Mouse (Mus musculus) CD4-positive helper T cell, adult 2 months (primary cell): ENCODE measurements around the gene Sec23b.

Experiments used
- DNase-seq: peaks from one replicate; pipeline ENCODE4 v3.0.0-alpha.2; 2012; ENCODE audit warnings: low read depth, missing footprints, low spot score

Sec23b gene

DNA sequence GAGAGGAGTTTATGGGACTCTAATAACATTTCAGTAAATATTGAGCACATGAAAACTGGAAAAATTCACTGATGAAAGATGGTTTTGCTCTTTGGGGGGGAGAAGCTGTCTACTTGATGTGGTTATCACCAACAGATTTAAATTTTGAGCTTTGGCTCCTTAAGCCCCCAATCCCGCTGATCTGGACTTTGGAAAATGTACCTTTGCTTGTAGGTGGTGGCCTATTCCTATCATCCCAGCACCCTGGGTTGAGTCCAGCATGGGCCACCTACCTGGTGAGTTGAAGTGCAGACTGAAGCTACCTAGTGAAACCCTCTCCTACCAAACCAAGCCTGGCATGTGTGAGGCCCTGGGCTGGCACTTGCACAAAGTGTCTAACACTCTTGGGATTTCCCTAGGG lies 45.5 kb downstream of the Sec23b start:
- no peak for DNase-seq

DNA sequence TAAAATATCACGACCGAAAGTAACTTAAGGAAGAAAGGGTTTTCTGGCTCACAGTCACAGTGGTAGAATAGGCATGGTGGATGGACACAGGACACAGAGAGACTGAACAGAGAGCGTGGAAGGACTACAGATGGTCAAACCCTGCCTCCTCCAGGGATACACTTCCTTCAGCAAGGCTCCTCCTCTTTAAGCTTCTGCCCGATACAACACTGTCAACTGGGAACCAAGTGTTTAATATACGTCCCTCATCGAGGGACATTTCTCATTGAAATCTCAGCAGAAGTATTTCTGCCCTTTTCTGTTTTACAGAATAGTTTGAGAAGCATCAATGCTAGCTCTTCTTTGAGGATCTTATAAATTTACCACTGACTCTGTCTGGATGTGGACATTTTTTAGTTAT lies 57.9 kb downstream of the Sec23b start:
- DNase-seq = no peak

DNA sequence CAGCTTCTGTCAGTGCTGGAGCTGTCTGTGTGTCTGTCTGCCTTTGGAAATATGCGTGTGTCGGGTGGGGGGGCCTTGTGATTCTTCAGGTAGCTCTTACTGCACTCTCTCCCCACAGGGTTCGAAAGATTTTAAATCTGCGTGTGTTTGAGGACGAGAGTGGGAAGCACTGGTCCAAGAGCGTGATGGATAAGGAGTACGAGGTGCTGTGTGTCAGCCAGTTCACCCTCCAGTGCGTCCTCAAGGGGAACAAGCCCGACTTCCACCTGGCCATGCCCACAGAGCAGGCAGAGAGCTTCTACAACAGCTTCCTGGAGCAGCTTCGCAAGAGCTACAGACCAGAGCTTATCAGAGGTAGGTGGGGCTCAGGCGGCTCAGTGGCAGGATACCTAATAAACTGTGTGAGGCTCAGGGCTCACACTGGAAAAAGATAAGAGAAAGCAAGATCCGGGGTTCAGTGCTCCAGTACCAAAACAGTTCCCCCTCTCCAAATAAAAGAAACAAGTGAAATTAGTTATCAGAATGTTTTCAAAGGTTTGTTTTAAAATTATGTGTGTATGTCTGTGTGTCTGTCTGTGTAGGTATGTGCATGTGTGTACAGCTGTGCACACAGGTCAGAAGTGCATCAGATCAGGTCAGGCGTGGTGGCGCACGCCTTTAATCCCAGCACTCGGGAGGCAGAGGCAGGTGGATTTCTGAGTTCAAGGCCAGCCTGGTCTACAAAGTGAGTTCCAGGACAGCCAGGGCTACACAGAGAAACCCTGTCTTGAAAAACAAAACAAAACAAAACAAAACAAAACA lies 61.2 kb downstream of the Sec23b start:
- no peak for DNase-seq

DNA sequence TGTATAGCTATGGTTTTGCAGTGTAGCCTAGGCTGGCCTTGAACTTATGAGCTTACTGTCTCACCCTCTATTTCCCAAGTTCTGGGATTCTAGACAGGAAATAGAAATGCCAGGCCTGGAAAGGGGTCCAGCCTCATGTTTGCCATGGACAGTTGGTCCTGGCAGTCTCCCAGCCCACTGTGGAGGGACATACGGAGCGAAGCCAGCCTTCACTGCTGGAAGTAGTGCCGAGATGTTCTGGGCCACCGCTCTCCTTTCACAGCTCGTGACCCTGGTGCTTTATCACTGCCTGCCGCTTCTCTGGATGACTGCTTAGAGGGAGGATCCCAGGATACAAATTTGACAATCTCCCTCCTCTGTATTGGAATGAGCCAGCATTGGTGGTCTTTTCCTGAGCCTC lies 65.5 kb downstream of the Sec23b start:
- DNase-seq = no peak

DNA sequence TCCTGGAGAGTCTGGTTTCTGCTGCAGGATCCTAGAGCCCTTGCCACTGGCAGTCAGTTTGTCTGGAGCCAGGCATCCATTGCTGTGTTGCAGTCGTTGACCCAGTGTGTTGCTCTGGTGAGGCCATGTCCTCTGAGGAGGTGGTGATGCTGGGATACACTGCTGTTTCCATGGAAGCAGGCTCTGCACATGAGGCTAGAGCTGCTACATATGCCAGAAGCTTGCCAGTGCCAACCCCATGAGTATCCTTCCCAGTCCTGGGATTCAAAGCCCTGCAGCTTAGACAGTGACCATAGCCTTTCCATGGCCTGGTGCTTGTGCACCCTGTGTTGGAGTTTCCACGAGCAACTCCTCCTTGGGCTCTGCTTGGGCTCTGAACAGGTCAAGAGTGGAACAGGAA lies 77.5 kb downstream of the Sec23b start:
- DNase-seq = no peak

DNA sequence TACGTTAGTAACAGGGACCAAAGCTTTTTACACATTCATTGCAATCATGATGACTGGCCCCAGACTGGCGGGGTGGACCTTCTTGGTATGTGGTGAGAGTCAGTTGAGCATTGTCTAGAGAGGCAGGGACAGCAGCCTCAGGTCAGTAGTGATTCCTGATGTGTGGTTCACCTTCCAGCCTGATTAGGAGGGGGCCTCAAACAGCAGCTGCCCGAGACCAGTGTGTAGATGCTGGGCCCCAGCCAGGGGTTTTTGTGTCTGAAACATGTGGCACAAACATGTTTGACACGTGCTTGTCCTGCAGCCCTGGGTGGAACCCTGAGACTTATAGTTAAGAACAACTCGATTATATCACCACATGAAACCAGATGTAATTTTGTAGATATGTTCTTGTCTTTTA lies 78.2 kb downstream of the Sec23b start:
- no peak for DNase-seq

DNA sequence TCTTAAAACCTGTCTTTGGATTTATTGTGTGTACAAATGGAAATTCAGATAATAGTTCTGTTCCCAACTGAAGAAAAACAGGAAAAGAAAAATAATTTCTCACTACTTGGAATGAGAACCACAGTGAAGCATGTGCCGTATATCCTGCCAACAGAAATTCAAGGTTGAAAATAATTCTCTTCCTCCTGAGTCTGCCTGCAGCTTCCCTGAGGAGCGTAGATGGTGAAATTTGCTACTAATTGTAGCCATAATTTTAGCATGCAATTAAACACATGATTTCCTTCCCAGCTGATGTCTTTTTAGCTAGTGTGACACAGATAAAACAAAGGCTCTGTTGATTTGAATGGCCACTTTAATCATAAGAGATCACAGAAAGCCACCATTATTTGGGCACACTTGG lies 78.7 kb downstream of the Sec23b start:
- no peak for DNase-seq

DNA sequence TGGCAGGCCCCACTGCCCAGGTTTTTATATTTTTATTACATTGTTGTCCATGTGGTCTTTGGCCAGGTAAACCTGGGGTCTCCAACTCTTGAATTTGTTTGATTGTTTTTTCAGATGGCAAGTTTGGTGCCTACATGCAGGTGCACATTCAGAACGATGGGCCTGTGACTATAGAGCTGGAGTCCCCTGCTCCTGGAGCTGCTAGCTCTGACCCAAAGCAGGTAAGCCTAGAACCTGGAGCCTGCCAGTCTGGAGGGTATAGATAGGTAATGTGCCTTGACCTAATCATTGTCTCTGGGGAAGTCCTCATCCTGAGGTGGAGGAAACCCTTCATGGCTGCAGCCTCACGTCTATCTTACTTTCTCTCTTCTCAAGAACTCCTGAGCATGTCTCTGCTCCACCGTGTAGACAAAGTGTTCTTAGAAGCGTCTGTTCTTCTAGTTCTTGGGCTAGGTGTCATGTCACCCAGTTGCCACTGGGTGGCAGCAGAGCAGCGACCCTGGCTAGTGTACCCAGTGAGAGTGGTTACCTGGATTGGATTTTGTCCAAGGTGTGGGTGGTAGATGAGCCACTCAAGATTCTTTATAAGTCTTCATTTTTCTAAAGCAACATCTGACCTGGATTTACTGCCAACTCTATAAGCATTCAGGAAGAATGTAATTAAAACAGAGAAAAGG lies 79.8 kb downstream of the Sec23b start:
- DNase-seq = peak; percentile 53

DNA sequence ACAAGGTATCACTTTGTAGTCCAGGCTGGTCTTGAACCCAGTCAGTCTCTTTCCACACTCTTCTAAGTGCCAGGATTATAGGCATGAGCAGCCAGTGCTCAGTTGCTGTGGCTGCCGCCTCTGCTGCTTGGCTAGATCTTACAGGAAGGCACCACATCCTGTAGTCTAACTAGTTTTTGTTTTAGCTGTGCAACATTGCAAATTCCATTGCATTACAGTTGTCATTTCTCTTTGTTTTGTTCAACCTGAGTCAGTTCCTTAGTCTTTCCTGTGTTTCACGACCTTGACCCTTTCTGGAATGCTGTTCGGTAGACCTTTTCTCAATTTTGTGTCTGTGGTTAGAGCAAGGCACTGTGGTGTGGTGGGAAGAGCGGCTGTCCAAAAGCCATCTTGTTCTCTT lies 81.2 kb downstream of the Sec23b start:
- no peak for DNase-seq

DNA sequence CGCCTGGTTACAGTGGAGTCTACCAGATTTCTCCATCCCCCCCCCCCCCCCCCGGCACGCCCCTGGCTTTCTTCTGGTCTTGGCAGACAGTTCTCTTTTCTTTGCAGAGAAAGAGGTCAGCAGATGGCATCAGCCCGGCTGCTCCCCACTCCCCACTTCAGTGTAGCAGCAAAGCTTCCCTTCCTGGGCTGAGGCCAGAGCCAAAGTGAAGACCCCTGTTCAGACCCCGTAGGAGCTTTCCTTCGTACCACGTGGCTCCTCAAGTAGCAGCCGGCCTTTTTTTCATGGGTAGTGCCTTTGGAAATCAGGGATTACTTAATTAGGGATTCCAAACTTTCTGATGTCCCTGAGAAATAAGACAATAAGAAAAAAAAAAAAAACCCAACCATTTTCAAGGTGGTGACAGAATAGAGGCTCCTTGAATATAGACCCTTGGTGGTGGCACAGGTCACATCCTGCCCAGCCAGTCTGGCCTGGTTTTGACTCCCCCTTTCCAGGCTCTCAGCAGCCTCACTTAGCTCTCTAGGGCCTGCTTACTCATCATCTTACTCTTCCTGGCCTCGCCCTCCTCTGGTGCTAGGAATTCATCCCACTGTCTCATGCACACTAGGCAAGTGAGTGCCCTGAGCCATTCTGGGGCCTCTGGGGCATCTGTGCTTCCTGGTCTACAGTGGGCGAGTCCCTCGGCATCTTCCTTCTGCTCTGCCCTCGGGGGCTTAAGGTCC lies 81.8 kb downstream of the Sec23b start:
- DNase-seq = no peak

DNA sequence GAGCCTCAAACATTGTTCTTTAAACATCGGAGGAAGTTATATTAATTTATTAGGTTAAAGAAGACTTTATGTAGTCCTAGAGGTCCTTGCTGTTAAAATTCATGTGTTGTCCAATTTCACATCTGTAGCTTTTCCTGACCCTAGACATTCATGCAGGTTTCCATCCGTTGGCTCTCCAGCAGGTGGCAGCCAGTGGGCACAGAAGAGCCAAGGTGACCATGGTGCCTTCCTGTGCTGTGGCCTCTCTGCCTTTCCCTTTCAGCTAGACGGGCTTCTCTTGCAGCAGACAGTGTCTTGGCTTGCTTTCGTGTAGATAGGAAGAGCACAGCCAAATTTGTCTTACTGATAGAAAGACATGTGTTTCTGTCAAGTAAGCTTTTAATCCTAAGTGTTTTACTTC lies 82.7 kb downstream of the Sec23b start:
- no peak for DNase-seq

DNA sequence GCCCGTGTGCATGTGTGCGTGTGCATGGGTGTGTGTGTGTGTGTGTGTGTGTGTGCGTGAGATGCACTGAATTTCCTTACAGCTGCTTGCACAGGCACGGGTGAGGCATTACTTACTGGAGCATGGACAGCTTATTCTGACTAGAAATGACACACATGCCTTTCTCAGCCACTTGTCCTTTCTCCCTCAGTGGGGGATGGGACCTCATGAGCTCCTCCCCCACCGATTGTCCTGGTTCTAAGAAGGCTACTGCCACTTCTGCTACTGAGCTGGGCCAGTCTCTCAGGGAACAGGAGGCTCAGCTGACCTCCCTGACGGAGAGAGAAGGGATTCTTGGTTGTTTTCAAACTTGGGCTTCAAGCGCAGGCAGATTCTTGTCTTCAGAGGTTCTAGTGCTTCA lies 84.1 kb downstream of the Sec23b start:
- DNase-seq = no peak
